23 mouse cellular contexts compared by ENCODE assay signal in genomic region chr3:149225684-149226083, GRCm38 (mm10).
DNase-seq lines count a peak whose midpoint lies in the region; ATAC-seq and TF ChIP-seq lines count a peak whose summit lies in the region.
"Had no signal": no experiment of that assay in that cellular context is flagged by ENCODE, and none has a peak within 500 bp of the region (broad histone marks: within the 10 kb centered on the region; RNA-seq: fewer than 3 reads in every experiment).

No protein-coding gene starts in this region.

- DNase-seq in heart, adult 11 months, result peak; percentile 31
- DNase-seq in heart, postnatal 36 days, result no peak
- peak in 2 of 3 experiments; percentile 17 to 29 for DNase-seq in liver, embryonic 14.5 days (ENCODE audit: low read depth in 3 of 3, low spot score in 3 of 3)
- peak; percentile 4 to 22 for DNase-seq in natural killer cell, adult 2 months (ENCODE audit: low spot score in 2 of 2)
- no peak for DNase-seq in embryo, embryonic 9.5 days (ENCODE audit: extremely low spot score)
- DNase-seq in right cerebral cortex, postnatal 4 days, result no peak
- no peak for DNase-seq in right cerebral cortex, postnatal 14 days
- DNase-seq: adrenal gland, postnatal 25 days; cerebellum, adult 18-20 months; gastrocnemius, postnatal 14 days; heart, postnatal 14 days; right cerebral cortex, adult 18-20 months; spleen, adult 18-20 months; thymus, postnatal 14 days had no signal

- no peaks in the 10 kb centered on the region for H3K9me3 ChIP-seq in liver, embryonic 14.5 days (ENCODE audit: control insufficient read depth, low read length)
- H3K9me3 ChIP-seq: lung, embryonic 15.5 days; stomach, embryonic 15.5 days had no signal

- WGBS in liver, embryonic 14.5 days (ENCODE audit: insufficient replicate concordance), result 15% methylated on average over 17 of the region's 17 CpGs

- peaks cover 0 to 13% of the 10 kb centered on the region in 2 experiments; a peak in 1 of 4 replicates for H3K4me1 ChIP-seq in liver, embryonic 14.5 days (replicated peaks; ENCODE audit: control insufficient read depth in 2 of 2, insufficient read depth in 2 of 2, low read length in 1 of 2)
- H3K4me1 ChIP-seq: limb, embryonic 12.5 days; stomach, embryonic 15.5 days had no signal

- TF ChIP-seq EP300 in liver, embryonic 14.5 days (IDR thresholded peaks at IDR 0.05; ENCODE audit: low read depth), result peak; percentile 66

- intact Hi-C loops in heart, postnatal 36 days (cut with DNase I), result no loop called here

- ATAC-seq in erythroid progenitor cell, adult 5-6 weeks (replicated peaks; ENCODE audit: low FRiP score, poor library complexity, severe bottlenecking), result peak; percentile 70
- ATAC-seq in liver, embryonic 14.5 days (ENCODE audit: insufficient read depth), result peak; percentile 79
- ATAC-seq: activated CD4-positive, CD25-positive, alpha-beta regulatory T cell, adult 4 months; Patski had no signal

- H3K27me3 ChIP-seq in liver, embryonic 14.5 days (ENCODE audit: control insufficient read depth, insufficient read depth, low read length), result no peaks in the 10 kb centered on the region
- H3K27me3 ChIP-seq: limb, embryonic 12.5 days; lung, embryonic 15.5 days; Patski; stomach, embryonic 15.5 days had no signal

- H3K36me3 ChIP-seq in liver, embryonic 14.5 days (replicated peaks; ENCODE audit: control insufficient read depth, insufficient read depth, low read depth), result no peaks in the 10 kb centered on the region
- H3K36me3 ChIP-seq: limb, embryonic 12.5 days; lung, embryonic 15.5 days; stomach, embryonic 15.5 days had no signal

- H3K4me3 ChIP-seq in liver, embryonic 14.5 days (ENCODE audit: insufficient read depth in 1 of 2, low read depth in 2 of 2, low read length in 2 of 2), result 0 out of 4 replicates have a peak overlapping the region, but pooled peaks of 1 of the 2 experiments have one; percentile 16
- H3K4me3 ChIP-seq: limb, embryonic 12.5 days; lung, embryonic 15.5 days; stomach, embryonic 15.5 days had no signal

- H3K27ac ChIP-seq in liver, embryonic 14.5 days, result no peak overlapping the region
- H3K27ac ChIP-seq: kidney, postnatal 0 days; limb, embryonic 12.5 days; lung, embryonic 15.5 days; macrophage; stomach, embryonic 15.5 days had no signal

- no peak overlapping the region for H3K9ac ChIP-seq in liver, embryonic 14.5 days (replicated peaks)
- H3K9ac ChIP-seq: limb, embryonic 12.5 days; lung, embryonic 15.5 days; stomach, embryonic 15.5 days had no signal

- TF ChIP-seq CTCF in liver, embryonic 14.5 days (IDR thresholded peaks at IDR 0.05; ENCODE audit: low read depth), result no peak

- H3K4me2 ChIP-seq in liver, embryonic 14.5 days (ENCODE audit: low read depth), result peak overlapping the region; percentile 44
- H3K4me2 ChIP-seq: heart, embryonic 11.5 days; limb, embryonic 12.5 days; lung, embryonic 15.5 days; stomach, embryonic 15.5 days had no signal

Comparison
In these comparisons a context has a peak if more than half of its experiments do, and no peak if none do; other contexts are left out.
1. DNase-seq: peak in heart, adult 11 months (single experiment), liver, embryonic 14.5 days (2 of 3) and natural killer cell, adult 2 months (2 of 2); none in heart, postnatal 36 days (0 of 2), embryo, embryonic 9.5 days (single experiment), right cerebral cortex, postnatal 4 days (single experiment) and right cerebral cortex, postnatal 14 days (single experiment).